Mouse (Mus musculus): ENCODE results near the gene Ppp1r1c. TPM values are rescaled to one million over a fixed set of nuclear protein-coding genes. Genes with fewer than 3 reads are reported as not detected.
"Not testable (repeated sequence)": the region's sequence is repeated elsewhere in the genome, so short reads cannot be mapped to it uniquely, and the experiment has no call there.

The Ppp1r1c gene
- polyA plus RNA-seq, 1 experiment from 2014 or later: not detected

DNA sequence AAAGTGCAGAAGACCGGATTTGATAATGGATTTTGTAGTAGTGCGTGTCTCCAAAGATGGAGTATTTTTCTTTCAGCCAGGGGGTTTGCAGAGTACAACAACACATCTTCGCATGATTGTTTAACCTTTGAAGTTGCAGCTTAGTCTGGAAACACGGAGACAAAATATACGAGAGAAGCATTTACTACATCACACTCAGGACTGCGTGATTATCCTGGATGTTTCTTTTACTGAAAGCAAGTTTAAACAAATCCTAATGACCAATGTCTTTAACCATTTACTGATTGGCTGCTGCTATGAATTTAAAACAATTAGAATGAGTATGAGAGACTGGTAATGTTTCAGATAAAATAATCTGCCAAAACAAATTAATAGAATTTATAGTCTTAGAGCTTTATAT, 131.5 kb downstream of the Ppp1r1c start:
- Histone ChIP-seq H3K4me1 (replicated peaks; ENCODE audit: control insufficient read depth, insufficient read depth) (no peaks in the 10 kb centered on the region), H3K27me3 (ENCODE audit: control insufficient read depth, insufficient read depth, low read length) (no peaks in the 10 kb centered on the region), H3K4me2 (replicated peaks; ENCODE audit: low read depth) (no peak overlapping the region), H3K9ac (ENCODE audit: low read length) (no peak overlapping the region), H3K27ac (replicated peaks) (no peak overlapping the region), H3K36me3 (ENCODE audit: control insufficient read depth, insufficient read depth, low read length) (no peaks in the 10 kb centered on the region), H3K4me3 (ENCODE audit: low read depth, low read length) (no peak overlapping the region), H3K9me3 (ENCODE audit: control insufficient read depth, low read length) (no peaks in the 10 kb centered on the region)
- no peak for TF ChIP-seq EP300 (optimal IDR thresholded peaks at IDR 0.05)
- TF ChIP-seq CTCF (IDR thresholded peaks at IDR 0.05; ENCODE audit: low read depth): no peak
- DNase-seq (ENCODE audit: low spot score) (no peak), ATAC-seq (ENCODE audit: low FRiP score, low TSS enrichment) (no peak)
- 29% methylated on average over 6 of the region's 6 CpGs for WGBS

DNA sequence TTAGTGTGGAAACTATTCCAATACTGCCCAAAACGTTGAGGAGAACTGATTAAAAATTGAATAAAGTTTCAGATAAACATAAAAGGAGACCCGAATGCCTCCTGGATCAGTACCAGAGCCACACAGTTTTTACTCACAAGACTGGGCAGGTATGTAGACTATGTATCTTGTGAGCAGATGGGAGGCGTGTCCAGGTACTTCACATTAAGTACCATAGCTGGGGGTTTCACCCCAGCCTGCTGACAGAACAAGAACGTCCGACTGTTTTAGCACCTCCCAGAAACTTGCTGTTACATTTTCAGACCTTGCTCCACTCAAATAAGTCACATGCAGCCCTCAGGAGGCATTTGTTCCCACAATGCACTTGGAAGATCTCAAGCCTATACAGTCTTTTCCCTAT, 131.9 kb downstream of the Ppp1r1c start:
- Histone ChIP-seq H3K9me3 (ENCODE audit: control insufficient read depth, low read length) (no peaks in the 10 kb centered on the region), H3K36me3 (ENCODE audit: control insufficient read depth, insufficient read depth, low read length) (no peaks in the 10 kb centered on the region), H3K4me2 (replicated peaks; ENCODE audit: low read depth) (no peak overlapping the region), H3K27me3 (ENCODE audit: control insufficient read depth, insufficient read depth, low read length) (no peaks in the 10 kb centered on the region), H3K27ac (replicated peaks) (no peak overlapping the region), H3K4me3 (ENCODE audit: low read depth, low read length) (no peak overlapping the region), H3K9ac (ENCODE audit: low read length) (no peak overlapping the region), H3K4me1 (replicated peaks; ENCODE audit: control insufficient read depth, insufficient read depth) (no peaks in the 10 kb centered on the region)
- ATAC-seq (ENCODE audit: low FRiP score, low TSS enrichment) (no peak), DNase-seq (ENCODE audit: low spot score) (no peak)
- no peak for TF ChIP-seq EP300 (optimal IDR thresholded peaks at IDR 0.05)
- TF ChIP-seq CTCF (IDR thresholded peaks at IDR 0.05; ENCODE audit: low read depth): no peak
- WGBS: 29% methylated on average over 5 of the region's 5 CpGs

DNA sequence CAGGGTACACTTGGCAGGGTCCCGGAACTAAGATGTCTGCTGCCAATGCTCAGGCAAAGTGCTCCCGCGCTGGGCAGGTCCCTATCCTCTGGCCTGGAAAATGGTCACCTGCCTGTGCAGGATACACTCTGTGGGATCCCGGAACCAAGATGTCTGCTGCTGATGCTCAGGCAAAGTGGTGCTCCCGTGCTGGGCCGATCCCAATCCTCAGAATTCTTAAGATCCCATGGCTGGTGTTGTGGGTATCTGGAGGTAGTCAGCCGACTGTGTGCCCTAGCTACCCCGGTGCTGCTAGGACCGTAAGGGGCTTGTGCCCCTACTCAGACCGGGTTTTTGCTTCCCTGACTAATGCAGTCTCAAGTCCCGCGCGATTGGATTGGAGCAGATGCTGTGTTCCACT, 139.8 kb downstream of the Ppp1r1c start:
- not testable (repeated sequence) for H3K27ac ChIP-seq (replicated peaks); DNase-seq (ENCODE audit: low spot score); H3K9ac ChIP-seq (ENCODE audit: low read length); H3K4me1 ChIP-seq (replicated peaks; ENCODE audit: control insufficient read depth, insufficient read depth); H3K4me2 ChIP-seq (replicated peaks; ENCODE audit: low read depth); H3K27me3 ChIP-seq (ENCODE audit: control insufficient read depth, insufficient read depth, low read length); ATAC-seq (ENCODE audit: low FRiP score, low TSS enrichment); H3K4me3 ChIP-seq (ENCODE audit: low read depth, low read length); H3K36me3 ChIP-seq (ENCODE audit: control insufficient read depth, insufficient read depth, low read length); H3K9me3 ChIP-seq (ENCODE audit: control insufficient read depth, low read length)
- WGBS: 87% methylated on average over 13 of the region's 13 CpGs

DNA sequence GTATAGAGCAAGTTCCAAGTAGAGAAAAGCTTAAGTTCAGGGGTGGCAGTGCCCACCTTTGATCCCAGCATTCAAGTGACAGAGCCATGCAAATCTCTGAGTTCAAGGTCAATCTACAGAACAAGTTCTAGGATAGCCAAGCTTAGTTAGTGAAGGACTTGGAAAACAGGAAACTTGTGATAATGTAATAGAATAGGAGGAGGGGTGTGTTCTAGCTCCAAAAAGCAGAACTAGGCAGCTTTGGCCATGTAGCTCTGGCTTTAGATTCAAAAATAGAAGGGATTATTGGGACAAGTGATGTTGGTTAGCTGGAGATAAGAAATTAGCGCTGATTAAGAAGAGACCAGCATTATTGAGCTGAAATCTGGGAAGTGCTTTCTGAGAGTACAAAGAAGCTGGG, 149.3 kb downstream of the Ppp1r1c start:
- H3K4me3 ChIP-seq (ENCODE audit: low read depth, low read length): no peak overlapping the region
- no peaks in the 10 kb centered on the region for H3K9me3 ChIP-seq (ENCODE audit: control insufficient read depth, low read length)
- TF ChIP-seq EP300 (optimal IDR thresholded peaks at IDR 0.05) (no peak), CTCF (IDR thresholded peaks at IDR 0.05; ENCODE audit: low read depth) (no peak)
- DNase-seq (ENCODE audit: low spot score) (no peak), ATAC-seq (ENCODE audit: low FRiP score, low TSS enrichment) (no peak)
- 81% methylated on average over 1 of the region's 1 CpGs for WGBS
- no peak overlapping the region for H3K9ac ChIP-seq (ENCODE audit: low read length)
- H3K36me3 ChIP-seq (ENCODE audit: control insufficient read depth, insufficient read depth, low read length): no peaks in the 10 kb centered on the region
- H3K4me2 ChIP-seq (replicated peaks; ENCODE audit: low read depth): no peak overlapping the region
- H3K4me1 ChIP-seq (replicated peaks; ENCODE audit: control insufficient read depth, insufficient read depth): no peaks in the 10 kb centered on the region
- no peaks in the 10 kb centered on the region for H3K27me3 ChIP-seq (ENCODE audit: control insufficient read depth, insufficient read depth, low read length)
- H3K27ac ChIP-seq (replicated peaks): no peak overlapping the region

DNA sequence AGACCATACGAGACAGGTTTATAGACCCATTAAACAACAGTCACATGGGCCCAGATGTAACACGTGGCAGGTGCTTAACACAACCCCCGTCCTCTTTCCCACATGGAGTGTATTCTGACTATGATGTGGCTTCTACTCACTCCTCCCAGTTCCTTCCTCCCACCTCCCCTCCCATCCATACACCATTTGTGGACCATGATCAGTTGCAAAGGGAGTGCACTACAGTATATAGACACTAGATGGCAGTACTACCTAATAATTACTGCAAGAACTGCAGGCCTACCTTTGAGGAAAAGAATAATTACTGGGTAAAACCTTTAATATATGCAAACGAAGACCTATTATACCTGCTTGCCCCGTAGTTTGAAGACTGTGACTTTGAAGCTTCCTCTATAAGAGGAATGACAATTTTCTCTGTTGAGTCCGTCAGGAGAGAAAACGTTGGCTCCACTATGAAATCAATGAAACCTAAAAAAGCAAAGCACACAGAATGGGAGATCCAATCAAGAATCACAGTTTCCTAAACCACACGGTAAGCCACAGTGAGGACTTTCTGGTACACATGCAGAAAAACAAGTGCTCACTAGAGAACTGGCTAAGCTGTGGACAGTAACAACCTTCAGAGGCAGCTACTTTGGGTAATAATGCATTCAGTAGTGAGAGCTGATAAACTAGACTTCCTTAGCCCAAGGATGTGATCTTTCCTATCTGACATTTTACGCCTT, 157.9 kb downstream of the Ppp1r1c start:
- 43% methylated on average over 9 of the region's 9 CpGs for WGBS
- DNase-seq (ENCODE audit: low spot score) (no peak), ATAC-seq (ENCODE audit: low FRiP score, low TSS enrichment) (peak; percentile 60; the same call in 1 of the 2 replicates)
- no peak overlapping the region for H3K4me2 ChIP-seq (replicated peaks; ENCODE audit: low read depth)
- no peak overlapping the region for H3K27ac ChIP-seq (replicated peaks)
- no peaks in the 10 kb centered on the region for H3K9me3 ChIP-seq (ENCODE audit: control insufficient read depth, low read length)
- H3K4me1 ChIP-seq (replicated peaks; ENCODE audit: control insufficient read depth, insufficient read depth): no peaks in the 10 kb centered on the region
- H3K36me3 ChIP-seq (ENCODE audit: control insufficient read depth, insufficient read depth, low read length): no peaks in the 10 kb centered on the region
- no peaks in the 10 kb centered on the region for H3K27me3 ChIP-seq (ENCODE audit: control insufficient read depth, insufficient read depth, low read length)
- H3K4me3 ChIP-seq (ENCODE audit: low read depth, low read length): no peak overlapping the region
- TF ChIP-seq CTCF (IDR thresholded peaks at IDR 0.05; ENCODE audit: low read depth) (peak; percentile 93), EP300 (optimal IDR thresholded peaks at IDR 0.05) (no peak)
- no peak overlapping the region for H3K9ac ChIP-seq (ENCODE audit: low read length)

Other genes starting within 250 kb of the Ppp1r1c start
- 23.3 and 25.2 TPM in 2 replicates for gene Itprid2, start 72.4 kb upstream of the Ppp1r1c start, polyA plus RNA-seq (2015; fragmentation: Nextera tagmentation; extraction: Ambion mirVana)